Mouse (Mus musculus) left cerebral cortex, adult 11 months (tissue): Measurements from ENCODE around the gene Spata31d1d.
"Not testable (repeated sequence)": the region's sequence is repeated elsewhere in the genome, so short reads cannot be mapped to it uniquely, and the experiment has no call there.

ENCODE experiments used
- DNase-seq: peaks from one replicate; pipeline ENCODE4 v3.0.0; 2022; ENCODE audit warnings: low spot score

The Spata31d1d gene

GRCm38 (mm10) chr13:59731652-59732051, at the start of gene Spata31d1d:
TSS of gene Spata31d1d (minus strand) at chr13:59731752.
- no peak for DNase-seq

GRCm38 (mm10) chr13:59779744-59780264, 48.3 kb upstream of the Spata31d1d start:
- not testable (repeated sequence) for DNase-seq

GRCm38 (mm10) chr13:59779213-59779612, 47.7 kb upstream of the Spata31d1d start:
- no peak for DNase-seq

GRCm38 (mm10) chr13:59775168-59775567, 43.6 kb upstream of the Spata31d1d start:
- no peak for DNase-seq

- DNase-seq, result peak; percentile 37
Measured at GRCm38 (mm10) chr13:59771257-59771656, 39.7 kb upstream of the Spata31d1d start.

GRCm38 (mm10) chr13:59770847-59771246, 39.3 kb upstream of the Spata31d1d start:
- DNase-seq, result no peak

- DNase-seq, result peak; percentile 84
Measured at GRCm38 (mm10) chr13:59770164-59770562, 38.6 kb upstream of the Spata31d1d start.

- DNase-seq, result peak; percentile 98
Measured at GRCm38 (mm10) chr13:59769296-59770163, 38.0 kb upstream of the Spata31d1d start, which contains the start of gene Isca1. TSS of gene Isca1 (minus strand) at chr13:59769810.

- DNase-seq, result no peak
Measured at GRCm38 (mm10) chr13:59768531-59768930, 37.0 kb upstream of the Spata31d1d start.

- DNase-seq, result no peak
Measured at GRCm38 (mm10) chr13:59766786-59767515, 35.4 kb upstream of the Spata31d1d start.

GRCm38 (mm10) chr13:59762791-59763190, 31.2 kb upstream of the Spata31d1d start:
- DNase-seq, result no peak

GRCm38 (mm10) chr13:59756906-59757305, 25.4 kb upstream of the Spata31d1d start:
- DNase-seq, result no peak

- no peak for DNase-seq
Measured at GRCm38 (mm10) chr13:59750310-59750709, 18.8 kb upstream of the Spata31d1d start.

- DNase-seq, result no peak
Measured at GRCm38 (mm10) chr13:59746711-59747110, 15.2 kb upstream of the Spata31d1d start, which contains the start of gene 1700014D04Rik. TSS of gene 1700014D04Rik (minus strand) at chr13:59746752.

GRCm38 (mm10) chr13:59746164-59746563, 14.6 kb upstream of the Spata31d1d start:
- DNase-seq, result no peak

- no peak for DNase-seq
Measured at GRCm38 (mm10) chr13:59745462-59745861, 13.9 kb upstream of the Spata31d1d start.

GRCm38 (mm10) chr13:59741697-59742096, 10.1 kb upstream of the Spata31d1d start:
- DNase-seq, result no peak

- no peak for DNase-seq
Measured at GRCm38 (mm10) chr13:59741096-59741495, 9.5 kb upstream of the Spata31d1d start.

- no peak for DNase-seq
Measured at GRCm38 (mm10) chr13:59739397-59739796, 7.8 kb upstream of the Spata31d1d start.

- no peak for DNase-seq
Measured at GRCm38 (mm10) chr13:59738455-59738854, 6.9 kb upstream of the Spata31d1d start.

GRCm38 (mm10) chr13:59735190-59735589, 3.6 kb upstream of the Spata31d1d start:
- DNase-seq, result no peak

- not testable (repeated sequence) for DNase-seq
Measured at GRCm38 (mm10) chr13:59734347-59734746, 2.8 kb upstream of the Spata31d1d start.

- no peak for DNase-seq
Measured at GRCm38 (mm10) chr13:59733936-59734335, 2.4 kb upstream of the Spata31d1d start.
